Mouse (Mus musculus) neural tube, embryonic 12.5 days (tissue): Measurements from ENCODE around the gene Zfp750. TPM values are rescaled to one million over a fixed set of nuclear protein-coding genes. Genes with fewer than 3 reads are reported as not detected.

Experiments
- ATAC-seq: fragments of 200-750 bp; cut with Nextera tagmentation; 2 replicates; pipeline ENCODE4 v1.8.0; 2017; ENCODE audit warnings: low read depth, mild to moderate bottlenecking, moderate TSS enrichment, moderate library complexity; ENCODE audit not compliant: low FRiP score
- H3K27ac ChIP-seq: fragments of 300-500 bp; sonication (generic); 2 replicates; pipeline ENCODE4 v1.5.1; 2016
- H3K27me3 ChIP-seq: fragments of 300-500 bp; sonication (generic); replicated peaks from 2 replicates; pipeline ENCODE4 v1.6.1; 2016; ENCODE audit warnings: mild to moderate bottlenecking
- H3K36me3 ChIP-seq: fragments of 300-500 bp; sonication (generic); 2 replicates; pipeline ENCODE4 v1.6.1; 2016; ENCODE audit warnings: mild to moderate bottlenecking
- H3K4me1 ChIP-seq: fragments of 300-500 bp; sonication (generic); 2 replicates; pipeline ENCODE4 v1.6.1; 2016
- H3K4me2 ChIP-seq: fragments of 300-500 bp; sonication (generic); replicated peaks from 2 replicates; pipeline ENCODE4 v1.6.1; 2016; ENCODE audit warnings: mild to moderate bottlenecking
- H3K4me3 ChIP-seq: fragments of 300-500 bp; sonication (generic); 2 replicates; pipeline ENCODE4 v1.5.1; 2016
- H3K9ac ChIP-seq: fragments of 300-500 bp; sonication (generic); 2 replicates; pipeline ENCODE4 v1.6.1; 2016; ENCODE audit warnings: mild to moderate bottlenecking
- H3K9me3 ChIP-seq: fragments of 300-500 bp; sonication (generic); 2 replicates; pipeline ENCODE4 v1.6.1; 2016; ENCODE audit warnings: mild to moderate bottlenecking
- WGBS: fragments of 180-500 bp; shearing (Covaris S2); methylation state at CpG from one replicate; pipeline ENCODE4 v1.1.7; 2016; 5-methylcytosine and 5-hydroxymethylcytosine counted together
- polyA plus RNA-seq: library from polyadenylated mRNA; unstranded; fragments of >200 nt; fragmentation: Nextera tagmentation; extraction: Ambion mirVana; gene quantifications from 2 replicates; pipeline ENCODE4 v1.2.1, GENCODE M21; 2016

Zfp750 gene
- polyA plus RNA-seq, 1 experiment from 2014 or later = 0.82 TPM

DNA sequence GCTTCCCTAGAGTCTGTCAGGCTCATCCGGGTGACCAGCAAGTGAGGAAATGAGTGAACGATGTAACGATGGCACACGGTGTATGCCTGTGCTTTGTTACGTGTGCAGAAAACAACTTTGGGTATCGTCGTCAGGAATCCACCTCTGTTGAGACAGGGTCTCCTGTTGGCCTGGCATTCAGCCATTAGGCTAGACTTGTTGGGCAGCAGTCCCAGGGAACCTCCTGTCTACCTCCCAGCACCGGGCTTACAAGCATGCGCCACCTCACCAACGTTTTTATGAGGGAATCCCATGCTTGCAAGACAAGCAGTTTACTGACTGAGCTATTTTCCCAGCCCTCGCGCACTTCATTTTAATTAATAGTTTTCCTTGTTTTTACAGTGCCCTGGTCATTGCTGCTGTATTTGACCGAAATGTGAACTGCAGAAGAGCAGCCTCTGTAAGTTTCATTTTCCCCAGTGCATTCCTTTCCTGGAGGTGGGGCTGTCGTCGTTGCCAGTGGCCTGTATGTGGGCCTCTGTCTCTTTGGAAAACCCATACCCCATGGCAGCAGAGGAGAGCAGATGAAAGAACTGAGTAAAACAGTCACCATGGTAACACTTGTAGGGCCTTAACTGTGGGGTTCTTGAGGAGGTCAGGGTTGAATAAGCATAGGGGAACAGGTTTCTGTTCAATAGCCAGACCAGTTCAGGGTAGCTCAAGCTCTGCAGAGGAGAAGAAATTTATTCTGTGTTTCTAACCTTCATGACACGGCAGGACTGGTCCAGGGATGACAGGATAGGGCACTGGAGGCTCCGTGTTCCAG, 30.9 kb upstream of the Zfp750 start:
- H3K9ac ChIP-seq = no peak overlapping the region
- no peaks in the 10 kb centered on the region for H3K27me3 ChIP-seq
- peak overlapping the region; percentile 26; the same call in 1 of the 2 replicates for H3K27ac ChIP-seq
- no peak overlapping the region for H3K4me3 ChIP-seq
- no peaks in the 10 kb centered on the region for H3K9me3 ChIP-seq
- H3K36me3 ChIP-seq = no peaks in the 10 kb centered on the region
- WGBS = 43% methylated on average over 17 of the region's 17 CpGs
- ATAC-seq = peak; percentile 72
- H3K4me1 ChIP-seq = peaks cover 31% of the 10 kb centered on the region
- H3K4me2 ChIP-seq = peak overlapping the region; percentile 28

DNA sequence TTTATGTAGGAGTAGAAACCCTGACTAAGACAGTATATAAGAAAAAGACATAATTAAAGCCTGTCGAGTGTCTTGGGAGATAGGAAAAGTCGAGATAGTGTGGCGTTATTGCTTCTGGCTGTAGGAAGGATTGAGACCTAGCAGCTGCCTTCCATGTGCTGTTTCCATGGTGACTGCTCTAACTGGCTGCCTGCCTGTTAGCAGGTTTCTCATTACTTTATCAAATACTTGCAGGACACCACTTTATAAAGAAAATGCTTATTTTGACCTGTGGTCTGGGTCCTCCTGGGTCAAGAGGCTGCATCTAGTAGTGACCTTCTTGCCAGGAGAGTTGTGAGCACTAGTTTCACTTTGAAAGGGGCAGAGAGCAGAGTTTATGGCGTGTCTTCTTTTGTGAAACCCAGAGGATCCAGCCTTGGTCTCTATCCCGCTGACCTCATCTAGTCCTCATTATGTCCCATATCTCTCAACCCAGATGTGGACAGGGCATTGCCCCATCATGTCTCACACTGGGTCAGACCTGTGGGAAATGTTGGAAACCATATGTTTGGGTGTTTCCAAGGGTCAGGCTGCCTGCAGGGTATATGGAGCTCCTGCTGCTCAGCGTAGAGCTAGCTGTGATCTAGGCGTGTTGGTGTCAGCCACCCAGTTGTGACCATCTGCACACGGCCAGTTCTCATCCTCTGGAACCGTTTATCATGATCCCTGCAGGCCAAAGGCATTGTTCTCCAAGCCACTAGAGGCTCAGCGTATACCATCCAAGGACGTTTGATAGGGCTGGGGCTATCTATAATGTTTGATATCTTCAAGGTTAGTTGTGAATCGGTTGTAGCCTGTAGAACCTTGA, 30.1 kb upstream of the Zfp750 start:
- no peak overlapping the region for H3K9ac ChIP-seq
- 0 out of 2 replicates have a peak, but pooled peaks have one; percentile 32 for ATAC-seq
- H3K36me3 ChIP-seq = no peaks in the 10 kb centered on the region
- no peaks in the 10 kb centered on the region for H3K9me3 ChIP-seq
- peak overlapping the region; percentile 26; the same call in 1 of the 2 replicates for H3K27ac ChIP-seq
- peak overlapping the region; percentile 28 for H3K4me2 ChIP-seq
- peaks cover 31% of the 10 kb centered on the region for H3K4me1 ChIP-seq
- whole genome bisulfite sequencing = 52% methylated on average over 12 of the region's 12 CpGs
- no peaks in the 10 kb centered on the region for H3K27me3 ChIP-seq
- H3K4me3 ChIP-seq = no peak overlapping the region

DNA sequence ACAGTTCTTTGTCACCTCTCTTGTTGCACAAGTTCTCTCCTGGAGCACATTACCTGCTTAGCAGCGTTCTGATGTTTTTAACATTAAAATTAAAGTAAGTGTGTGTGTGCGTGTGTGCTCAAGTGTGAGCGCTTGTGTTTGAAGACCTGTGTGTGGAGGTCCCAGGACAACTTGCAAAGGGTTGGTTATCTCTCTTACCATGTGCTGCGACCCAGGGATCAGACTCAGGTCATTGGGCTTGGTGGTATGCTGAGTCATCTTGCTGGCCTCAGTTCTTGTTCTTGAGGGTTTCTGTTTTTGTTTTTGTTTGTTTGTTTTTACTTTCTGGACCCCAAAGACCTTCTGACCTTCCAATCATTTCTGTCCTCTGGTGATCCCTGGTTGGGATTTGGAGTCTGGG, 28.8 kb upstream of the Zfp750 start:
- H3K4me1 ChIP-seq = peaks cover 31% of the 10 kb centered on the region
- no peak for ATAC-seq
- no peak overlapping the region for H3K4me3 ChIP-seq
- H3K27me3 ChIP-seq = no peaks in the 10 kb centered on the region
- H3K27ac ChIP-seq = no peak overlapping the region
- no peak overlapping the region for H3K4me2 ChIP-seq
- H3K9me3 ChIP-seq = no peaks in the 10 kb centered on the region
- peaks cover 5% of the 10 kb centered on the region; the same call in 1 of the 2 replicates for H3K36me3 ChIP-seq
- H3K9ac ChIP-seq = no peak overlapping the region
- 96% methylated on average over 4 of the region's 4 CpGs for WGBS

DNA sequence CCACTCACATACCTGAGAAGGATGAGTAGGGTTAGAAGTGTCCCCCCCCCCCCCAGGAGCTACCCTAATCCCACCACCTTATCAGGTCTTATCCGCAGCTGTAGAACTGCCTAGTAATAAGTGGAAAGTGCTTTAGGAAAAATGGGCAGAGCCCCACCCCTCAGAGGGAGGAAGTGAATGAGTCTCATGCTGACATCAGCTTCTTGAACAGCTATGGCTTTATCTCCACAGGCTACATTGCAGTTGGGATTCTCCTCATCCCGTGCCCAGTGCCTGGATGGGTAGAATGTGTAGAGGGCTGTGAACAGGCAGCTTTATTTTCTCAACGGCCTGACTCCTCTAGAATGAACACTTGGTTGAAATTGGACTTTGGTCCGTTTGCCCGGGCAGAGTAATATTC, 28.1 kb upstream of the Zfp750 start:
- no peak overlapping the region for H3K4me2 ChIP-seq
- WGBS = 90% methylated on average over 5 of the region's 5 CpGs
- H3K27ac ChIP-seq = no peak overlapping the region
- H3K9me3 ChIP-seq = no peaks in the 10 kb centered on the region
- peaks cover 30% of the 10 kb centered on the region for H3K4me1 ChIP-seq
- H3K36me3 ChIP-seq = peaks cover 11% of the 10 kb centered on the region
- no peak overlapping the region for H3K9ac ChIP-seq
- H3K4me3 ChIP-seq = no peak overlapping the region
- no peaks in the 10 kb centered on the region for H3K27me3 ChIP-seq
- ATAC-seq = no peak

GRCm38 (mm10) chr11:121545398-121546034, 26.4 kb upstream of the Zfp750 start:
- Histone ChIP-seq H3K36me3 (peaks cover 18% of the 10 kb centered on the region), H3K9me3 (no peaks in the 10 kb centered on the region), H3K27ac (no peak overlapping the region), H3K27me3 (no peaks in the 10 kb centered on the region), H3K9ac (no peak overlapping the region), H3K4me1 (peaks cover 22% of the 10 kb centered on the region), H3K4me2 (no peak overlapping the region), H3K4me3 (no peak overlapping the region)
- no peak for ATAC-seq
- WGBS = 87% methylated on average over 3 of the region's 3 CpGs

DNA sequence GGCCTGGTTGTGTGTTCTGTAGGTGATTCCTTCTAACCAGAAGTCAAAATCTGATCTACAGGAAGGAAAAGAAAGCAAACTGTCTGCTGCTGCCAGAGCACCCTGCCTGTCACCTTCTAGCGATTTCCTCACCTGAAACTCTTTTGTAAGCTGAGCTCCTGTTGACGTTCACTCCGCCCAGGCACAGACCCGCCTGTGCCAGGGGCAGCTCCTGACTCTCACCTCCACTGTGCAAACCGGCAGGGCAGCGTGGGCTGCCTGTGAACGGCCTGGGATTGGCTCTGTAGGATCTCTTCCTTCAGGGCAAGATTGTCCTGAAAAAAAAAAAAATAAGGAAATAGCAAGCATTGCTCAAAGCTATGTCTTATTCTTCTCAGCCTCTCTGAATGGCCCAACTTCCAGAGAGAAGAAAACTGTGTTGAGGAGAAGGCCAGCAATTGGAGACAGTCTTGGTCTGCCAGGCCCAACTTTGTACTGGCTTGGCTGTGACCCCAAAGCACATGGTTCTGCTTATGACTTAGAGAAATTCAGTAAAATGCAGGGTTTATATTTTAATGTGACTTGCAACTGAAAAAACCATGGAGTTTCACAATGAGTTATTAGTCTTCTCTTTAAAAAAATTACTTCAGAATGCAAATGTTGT, 25.7 kb upstream of the Zfp750 start:
- no peaks in the 10 kb centered on the region for H3K27me3 ChIP-seq
- H3K9me3 ChIP-seq = no peaks in the 10 kb centered on the region
- peaks cover 18% of the 10 kb centered on the region for H3K36me3 ChIP-seq
- H3K9ac ChIP-seq = no peak overlapping the region
- no peak overlapping the region for H3K4me2 ChIP-seq
- WGBS = 75% methylated on average over 7 of the region's 7 CpGs
- H3K4me1 ChIP-seq = peaks cover 15% of the 10 kb centered on the region
- ATAC-seq = no peak
- no peak overlapping the region for H3K4me3 ChIP-seq
- H3K27ac ChIP-seq = no peak overlapping the region

DNA sequence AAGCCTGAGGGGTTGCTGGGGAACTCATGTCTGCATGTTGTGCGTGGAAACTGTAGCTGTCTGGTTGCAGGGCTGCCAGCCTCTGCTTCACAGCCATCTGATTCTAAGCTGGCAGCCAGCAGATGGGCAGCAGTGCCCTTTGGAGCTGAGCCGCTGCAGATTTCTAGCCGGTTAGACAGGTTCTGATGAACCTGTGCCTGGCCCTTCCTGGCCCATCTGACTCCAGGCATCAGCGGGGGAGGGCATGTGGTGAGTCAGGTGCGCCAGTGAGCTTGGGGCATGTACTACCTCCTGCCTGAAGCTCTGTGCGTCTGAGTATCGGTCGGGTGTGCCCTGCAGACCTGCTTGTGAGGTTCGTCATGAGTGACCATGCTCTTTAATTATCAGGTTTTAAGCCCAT, 24.8 kb upstream of the Zfp750 start:
- Histone ChIP-seq H3K27ac (no peak overlapping the region), H3K4me3 (no peak overlapping the region), H3K36me3 (peaks cover 18% of the 10 kb centered on the region), H3K9ac (no peak overlapping the region), H3K4me2 (no peak overlapping the region), H3K27me3 (no peaks in the 10 kb centered on the region), H3K9me3 (no peaks in the 10 kb centered on the region), H3K4me1 (peaks cover 6% of the 10 kb centered on the region; the same call in 1 of the 2 replicates)
- ATAC-seq = no peak
- WGBS = 92% methylated on average over 9 of the region's 9 CpGs

- Histone ChIP-seq H3K9ac (no peak overlapping the region), H3K36me3 (peaks cover 18% of the 10 kb centered on the region), H3K4me1 (0 out of 2 replicates have a peak, but pooled peaks cover 3% of the 10 kb centered on the region), H3K4me2 (no peak overlapping the region), H3K4me3 (no peak overlapping the region), H3K9me3 (no peaks in the 10 kb centered on the region), H3K27me3 (no peaks in the 10 kb centered on the region), H3K27ac (no peak overlapping the region)
- no peak for ATAC-seq
- WGBS = 90% methylated on average over 5 of the region's 5 CpGs
These were observed 24.2 kb upstream of the Zfp750 start for GRCm38 (mm10) chr11:121543287-121543856.

GRCm38 (mm10) chr11:121542471-121542870, 23.3 kb upstream of the Zfp750 start:
- Histone ChIP-seq H3K4me3 (no peak overlapping the region), H3K9me3 (no peaks in the 10 kb centered on the region), H3K36me3 (peaks cover 18% of the 10 kb centered on the region), H3K27ac (no peak overlapping the region), H3K4me2 (no peak overlapping the region), H3K27me3 (no peaks in the 10 kb centered on the region), H3K4me1 (no peaks in the 10 kb centered on the region), H3K9ac (no peak overlapping the region)
- no peak for ATAC-seq
- 90% methylated on average over 4 of the region's 4 CpGs for WGBS

DNA sequence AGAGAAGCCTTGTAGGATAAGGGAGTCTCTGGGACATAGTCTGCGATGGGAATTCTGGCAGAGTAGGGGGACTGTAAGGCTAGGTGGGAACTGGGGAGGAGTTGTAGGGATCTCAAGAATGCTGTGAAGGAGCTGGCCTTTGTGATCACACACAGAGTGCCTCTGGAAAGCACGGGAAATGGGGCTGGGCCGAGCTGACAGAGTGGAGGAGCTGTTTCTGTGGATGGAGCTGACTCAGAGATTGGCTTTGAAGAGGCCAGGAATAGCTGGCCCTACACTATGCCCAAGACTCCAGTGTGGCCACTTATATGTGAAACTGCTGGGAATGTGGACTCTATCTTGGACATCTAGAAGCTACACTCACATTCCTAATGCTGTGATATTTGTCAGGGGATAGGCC, 17.4 kb upstream of the Zfp750 start:
- Histone ChIP-seq H3K9me3 (no peaks in the 10 kb centered on the region), H3K4me2 (no peak overlapping the region), H3K27ac (no peak overlapping the region), H3K36me3 (no peaks in the 10 kb centered on the region), H3K4me3 (no peak overlapping the region), H3K4me1 (no peaks in the 10 kb centered on the region), H3K27me3 (no peaks in the 10 kb centered on the region), H3K9ac (no peak overlapping the region)
- 56% methylated on average over 3 of the region's 3 CpGs for WGBS
- ATAC-seq = no peak

DNA sequence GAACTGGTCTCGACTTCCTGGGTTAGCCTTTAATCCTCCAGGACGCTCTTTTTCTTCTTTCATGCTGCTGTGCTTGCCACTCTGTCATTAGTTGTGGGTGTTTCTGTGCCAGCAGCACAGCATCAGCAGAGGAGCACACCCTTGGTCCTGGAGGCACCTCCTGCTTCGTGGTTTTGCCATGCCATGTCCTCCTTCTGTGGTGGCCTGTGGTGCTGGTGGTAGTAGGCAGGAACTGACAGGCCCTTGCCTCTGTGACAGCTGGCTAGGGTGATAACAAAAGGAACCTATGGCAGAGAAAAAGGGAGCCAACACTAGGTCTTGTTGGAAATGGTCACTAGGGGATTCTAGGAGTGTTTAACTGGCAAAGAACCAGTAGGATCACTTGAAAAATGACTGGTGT, 10.6 kb upstream of the Zfp750 start:
- 88% methylated on average over 3 of the region's 3 CpGs for WGBS
- H3K27me3 ChIP-seq = no peaks in the 10 kb centered on the region
- H3K4me3 ChIP-seq = no peak overlapping the region
- no peak overlapping the region for H3K9ac ChIP-seq
- H3K4me1 ChIP-seq = no peaks in the 10 kb centered on the region
- no peaks in the 10 kb centered on the region for H3K36me3 ChIP-seq
- H3K27ac ChIP-seq = no peak overlapping the region
- ATAC-seq = no peak
- H3K4me2 ChIP-seq = no peak overlapping the region
- H3K9me3 ChIP-seq = no peaks in the 10 kb centered on the region
